Mouse (Mus musculus) erythroblast, adult 5-6 weeks (primary cell): Measurements from ENCODE around the gene Ttll10. TPM values are rescaled to one million over a fixed set of nuclear protein-coding genes. Genes with fewer than 3 reads are reported as not detected.
A peak's percentile ranks its signal among the peaks of the same experiment; 100 is the strongest.

Experiments
- ATAC-seq: replicated peaks from 2 replicates; pipeline ENCODE4 v1.8.0; 2016; ENCODE audit warnings: moderate number of reproducible peaks, mild to moderate bottlenecking, moderate TSS enrichment, inconsistent platforms; ENCODE audit not compliant: poor library complexity, low FRiP score, severe bottlenecking
- total RNA-seq, 2 experiments: library from RNA; stranded (forward) in 1 of 2; stranded (reverse) in 1 of 2; fragments of 150-400 nt in 1 of 2; fragments of 200-764, 138-1000 nt in 1 of 2; gene quantifications; 2 replicates each; pipeline versions ENCODE4 v1.2.3 to v1.2.4; 2015 to 2017; ENCODE audit warnings: low replicate concordance in 2 of 2

Gene Ttll10
- total RNA-seq (2015; ENCODE audit: low replicate concordance) (not detected in 2 replicates), total RNA-seq (2017; ENCODE audit: low replicate concordance) (not detected in 2 replicates)

- no peak for ATAC-seq
These were observed at the start of gene Ttll10 for GRCm38 (mm10) chr4:156059261-156059660. Gene Ttll10, minus strand, starts transcription at chr4:156059414.

GRCm38 (mm10) chr4:156103342-156103741 is 44.1 kb upstream of the Ttll10 start:
- no peak for ATAC-seq

GRCm38 (mm10) chr4:156101481-156101903 is 42.3 kb upstream of the Ttll10 start:
- ATAC-seq: no peak

GRCm38 (mm10) chr4:156100501-156100900 is 41.3 kb upstream of the Ttll10 start:
- ATAC-seq: no peak

- no peak for ATAC-seq
These were observed 40.2 kb upstream of the Ttll10 start for GRCm38 (mm10) chr4:156099427-156099826.

- no peak for ATAC-seq
These were observed 38.7 kb upstream of the Ttll10 start for GRCm38 (mm10) chr4:156097770-156098366.

GRCm38 (mm10) chr4:156096191-156096590 is 37.0 kb upstream of the Ttll10 start:
- no peak for ATAC-seq

DNA sequence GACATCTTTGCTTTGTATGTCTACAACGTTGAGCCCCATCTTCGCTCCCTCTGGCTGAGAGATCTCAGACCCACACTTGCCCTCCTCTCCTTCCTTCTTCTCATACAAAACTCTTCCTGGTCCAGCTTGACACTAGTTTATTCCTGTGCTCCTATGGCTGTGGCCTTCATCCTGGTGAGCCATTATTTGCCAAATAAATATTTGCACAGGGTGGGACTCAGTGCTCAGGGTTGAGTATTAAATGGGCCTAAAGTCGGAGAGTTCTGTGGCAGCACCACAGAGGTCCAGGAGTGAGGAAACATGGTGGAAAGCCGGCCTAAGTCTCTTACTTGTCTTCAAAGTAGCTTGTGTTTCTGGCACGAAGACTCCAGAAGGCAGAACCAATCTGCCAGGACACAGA is 34.5 kb upstream of the Ttll10 start:
- no peak for ATAC-seq

GRCm38 (mm10) chr4:156092765-156093164 is 33.6 kb upstream of the Ttll10 start:
- no peak for ATAC-seq

- ATAC-seq: peak; percentile 88
These were observed 32.0 kb upstream of the Ttll10 start for GRCm38 (mm10) chr4:156091236-156091635.

DNA sequence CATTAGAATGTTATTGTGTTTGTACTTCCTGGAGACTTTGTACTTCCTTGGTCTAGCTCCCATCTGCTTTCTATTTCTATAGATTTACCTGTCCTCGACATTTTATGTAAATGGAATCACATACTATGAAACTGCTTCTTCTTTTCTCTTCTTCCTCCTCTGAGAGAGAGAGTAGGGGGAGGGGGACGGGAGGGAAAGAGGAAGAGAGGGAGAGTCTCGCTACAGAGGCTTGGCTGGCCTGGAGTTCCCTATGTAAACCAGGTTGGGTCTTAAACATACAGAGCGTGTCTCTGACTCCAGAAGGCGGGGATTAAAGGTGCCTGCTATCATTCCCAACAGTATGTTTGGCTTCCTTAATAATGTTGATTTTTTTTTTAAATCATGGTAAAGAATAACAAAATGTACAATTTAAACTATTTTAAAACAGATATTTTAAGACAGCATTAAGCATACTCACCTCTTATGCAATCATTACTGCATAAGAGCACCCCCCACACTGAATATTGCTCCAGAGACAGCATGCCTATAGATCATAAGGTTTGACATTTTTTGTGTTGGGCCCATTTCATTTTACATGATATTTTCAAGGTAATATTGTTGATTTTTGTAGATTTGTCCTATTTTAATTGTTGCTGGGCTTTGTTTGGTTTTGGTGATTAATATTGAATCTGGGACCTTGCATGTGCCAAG is 28.3 kb upstream of the Ttll10 start:
- ATAC-seq: no peak

GRCm38 (mm10) chr4:156085256-156085655 is 26.0 kb upstream of the Ttll10 start:
- no peak for ATAC-seq

DNA sequence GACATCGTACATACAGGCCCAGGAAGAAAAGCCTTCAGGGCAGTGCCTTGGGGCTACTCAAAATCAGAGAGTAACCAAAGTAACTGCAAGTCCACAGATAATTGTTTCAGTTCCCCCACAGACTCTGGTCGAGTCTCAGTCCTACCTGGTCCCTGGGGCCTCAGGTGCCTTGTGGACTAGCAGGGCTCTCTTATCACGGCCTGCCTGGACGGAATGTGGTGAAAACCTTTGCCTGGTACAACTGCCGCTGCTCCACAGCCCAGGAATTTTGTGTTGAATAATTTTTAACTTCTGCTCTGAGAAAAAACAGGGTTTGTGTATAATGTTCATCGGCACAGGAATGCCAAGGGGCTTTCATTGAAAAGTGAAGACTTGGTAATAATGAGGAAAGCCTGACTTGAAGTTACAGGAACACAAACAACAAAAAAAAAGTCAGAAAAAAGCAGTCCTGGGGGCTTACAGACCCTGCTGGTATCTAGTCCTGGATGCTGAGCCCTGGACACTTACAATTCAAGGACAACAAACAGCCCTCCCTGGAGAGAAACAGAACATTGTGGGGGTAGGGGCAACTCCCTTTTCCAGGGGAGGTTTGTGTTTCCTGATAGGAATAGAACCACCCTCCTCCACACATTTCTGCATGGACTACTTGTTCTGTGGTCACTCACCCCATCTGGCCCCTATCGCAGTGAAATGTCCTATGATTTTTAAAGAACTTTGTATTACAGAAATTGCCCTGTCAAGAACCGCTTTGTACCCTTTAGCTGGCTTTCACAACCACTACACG is 25.1 kb upstream of the Ttll10 start:
- no peak for ATAC-seq

DNA sequence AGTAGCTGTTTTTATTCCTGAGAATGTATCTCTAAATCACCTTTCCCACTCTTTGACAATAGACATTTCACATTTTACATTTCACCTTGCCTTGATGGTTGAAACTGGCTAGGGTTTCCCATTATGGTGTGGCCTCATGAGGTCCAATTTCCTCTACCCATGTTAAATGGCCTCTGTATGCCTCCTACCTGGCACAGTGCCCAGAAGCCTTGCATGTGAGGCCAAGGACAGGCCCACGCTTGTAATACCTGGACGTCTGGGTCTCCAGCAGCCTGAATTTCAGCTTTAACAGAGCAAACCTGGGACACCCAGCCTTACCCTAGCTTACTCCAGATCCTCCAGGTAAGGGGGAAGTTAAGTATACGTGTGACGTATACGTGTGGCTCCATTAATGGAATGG is 24.1 kb upstream of the Ttll10 start:
- no peak for ATAC-seq

DNA sequence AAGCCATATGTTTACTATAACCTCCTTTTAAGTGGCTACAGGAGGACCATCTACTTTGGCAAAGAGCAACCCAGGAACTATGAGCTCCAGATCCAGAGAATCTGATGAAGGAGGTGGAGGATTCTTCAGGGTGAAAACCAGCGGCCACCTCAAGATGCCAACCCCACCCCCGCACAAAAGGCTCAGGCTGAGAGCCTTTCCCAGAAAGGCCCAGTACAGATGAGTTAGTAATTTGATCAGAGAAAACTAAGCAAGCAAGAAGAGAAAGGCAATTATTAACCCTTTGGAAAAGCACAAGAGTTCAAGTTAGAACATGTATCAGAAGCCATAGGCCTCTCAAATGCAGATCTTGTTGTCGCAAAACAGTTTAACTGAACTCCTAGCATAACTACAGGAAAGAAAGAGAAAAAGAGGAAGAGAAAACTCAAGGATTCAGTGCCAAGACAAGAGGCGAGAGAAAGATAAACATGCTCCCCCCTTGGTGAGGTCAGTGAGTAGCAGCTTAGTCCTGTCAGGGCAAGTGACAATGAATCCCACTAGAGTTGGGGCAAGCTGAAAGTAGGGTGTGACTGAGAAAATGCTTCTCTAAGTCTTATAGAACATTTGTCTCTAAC is 23.5 kb upstream of the Ttll10 start:
- ATAC-seq: no peak

GRCm38 (mm10) chr4:156077499-156078301 is 18.5 kb upstream of the Ttll10 start:
- ATAC-seq: no peak

GRCm38 (mm10) chr4:156076911-156077382 is 17.7 kb upstream of the Ttll10 start:
- no peak for ATAC-seq

DNA sequence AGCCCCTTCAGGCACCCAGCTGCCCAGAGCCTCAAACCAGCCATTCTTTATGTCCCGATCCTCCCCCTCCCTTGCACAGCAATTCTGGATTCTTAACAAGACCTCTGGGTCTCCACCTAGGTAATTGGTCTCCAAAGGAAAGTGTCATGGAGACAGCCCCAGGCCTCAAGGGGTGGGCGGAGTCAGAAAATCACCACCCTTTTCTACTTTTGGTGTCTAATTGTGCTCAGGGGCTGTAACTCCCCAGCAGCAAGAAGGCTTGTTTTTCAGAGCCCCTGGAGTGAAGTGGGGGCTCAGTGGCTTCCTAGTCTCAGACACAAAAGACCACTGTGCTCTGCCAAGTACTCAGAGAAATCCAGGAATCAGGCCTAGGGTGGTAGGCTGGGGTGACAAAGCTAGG is 11.5 kb upstream of the Ttll10 start:
- no peak for ATAC-seq

GRCm38 (mm10) chr4:156070276-156070675 is 11.1 kb upstream of the Ttll10 start:
- ATAC-seq: no peak
